Mouse (Mus musculus) CD8-positive naive resting alpha-beta T cell, adult 2 months (primary cell): ENCODE data around the gene Cdk6.
"Not testable (repeated sequence)": the region's sequence is repeated elsewhere in the genome, so short reads cannot be mapped to it uniquely, and the experiment has no call there.

Experiments used
- DNase-seq, 2 experiments: peaks; one replicate each; pipeline ENCODE4 v3.0.0; 2022; ENCODE audit warnings: low read depth in 2 of 2, low spot score in 2 of 2

The Cdk6 gene

GRCm38 (mm10) chr5:3341111-3341911 is at the start of gene Cdk6:
Gene Cdk6, plus strand, starts transcription at chr5:3341485.
- peak; percentile 39 to 51 for DNase-seq

- no peak for DNase-seq
These were observed 47.6 kb upstream of the Cdk6 start for GRCm38 (mm10) chr5:3293666-3294065.

DNA sequence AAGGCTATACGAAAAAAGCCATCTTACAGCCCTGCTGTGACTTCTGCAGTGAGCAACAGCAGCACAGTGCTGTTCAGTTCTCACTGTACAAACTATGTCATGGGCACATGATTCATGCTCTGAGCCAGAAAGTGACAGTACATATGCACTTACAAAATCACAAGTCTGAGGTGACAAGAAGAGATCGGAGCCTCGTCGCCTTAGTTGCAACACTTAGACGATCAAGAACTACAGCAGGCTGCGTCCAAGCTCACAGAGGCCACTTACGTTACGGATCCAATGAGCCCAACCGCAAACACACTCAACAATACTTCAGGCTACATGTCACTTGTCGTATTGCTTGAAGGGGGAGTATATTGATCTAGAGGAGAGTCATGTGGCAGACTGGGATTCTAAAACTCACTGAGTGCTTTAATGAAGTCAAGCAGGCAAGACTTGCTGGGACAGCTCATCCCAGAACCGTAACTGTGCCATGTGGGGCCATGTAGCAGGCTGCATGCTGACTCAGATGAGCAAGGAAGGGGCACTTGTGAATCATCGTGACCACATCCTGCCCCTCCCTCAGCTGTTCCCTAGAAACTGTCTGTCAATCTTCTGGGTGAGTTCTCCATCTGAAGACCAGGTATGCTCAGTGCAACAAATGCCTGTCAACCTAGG is 40.4 kb upstream of the Cdk6 start:
- peak in 1 of 2 experiments; percentile 15 for DNase-seq

GRCm38 (mm10) chr5:3301535-3301934 is 39.8 kb upstream of the Cdk6 start:
- DNase-seq: no peak

DNA sequence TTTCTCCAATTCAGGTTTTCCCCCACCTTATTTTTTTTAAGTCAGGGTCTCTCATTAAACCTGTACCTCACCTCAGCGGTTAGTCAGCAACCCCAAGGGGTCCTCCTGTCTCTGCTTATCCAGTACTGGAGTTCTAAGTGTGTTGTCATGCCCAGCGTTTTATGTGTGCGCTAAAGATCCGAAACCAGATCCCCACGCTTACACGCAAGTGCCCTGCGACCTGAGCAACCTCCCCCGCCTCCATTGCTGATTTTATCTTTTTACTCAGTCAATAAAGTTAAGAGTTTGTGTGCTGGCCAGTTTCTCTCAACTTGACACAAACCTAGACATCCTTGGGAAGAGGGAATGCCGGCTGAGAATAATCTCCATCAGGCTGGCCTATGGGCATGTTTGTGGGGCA is 37.4 kb upstream of the Cdk6 start:
- no peak for DNase-seq

GRCm38 (mm10) chr5:3306146-3306545 is 35.1 kb upstream of the Cdk6 start:
- no peak for DNase-seq

- no peak for DNase-seq
These were observed 32.2 kb upstream of the Cdk6 start for GRCm38 (mm10) chr5:3309122-3309521.

- no peak for DNase-seq
These were observed 31.7 kb upstream of the Cdk6 start for GRCm38 (mm10) chr5:3309587-3309986.

DNA sequence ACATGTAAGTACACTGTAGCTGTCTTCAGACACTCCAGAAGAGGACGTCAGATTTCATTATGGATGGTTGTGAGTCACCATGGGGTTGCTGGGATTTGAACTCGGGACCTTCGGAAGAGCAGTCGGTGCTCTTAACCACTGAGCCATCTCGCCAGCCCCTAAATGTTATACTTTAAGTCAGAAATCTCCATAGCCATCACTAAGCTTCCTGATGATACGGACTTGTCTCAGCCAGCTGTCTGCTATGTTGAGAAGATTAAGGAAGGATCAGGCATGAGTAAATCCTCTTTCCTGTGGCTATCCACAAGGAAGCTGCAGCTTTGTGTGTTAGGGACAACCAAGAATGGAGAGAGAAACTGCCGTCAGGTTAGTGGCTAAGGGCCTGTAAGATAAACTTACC is 30.1 kb upstream of the Cdk6 start:
- DNase-seq: not testable (repeated sequence)

- DNase-seq: not testable (repeated sequence)
These were observed 23.6 kb upstream of the Cdk6 start for GRCm38 (mm10) chr5:3317724-3318123.

DNA sequence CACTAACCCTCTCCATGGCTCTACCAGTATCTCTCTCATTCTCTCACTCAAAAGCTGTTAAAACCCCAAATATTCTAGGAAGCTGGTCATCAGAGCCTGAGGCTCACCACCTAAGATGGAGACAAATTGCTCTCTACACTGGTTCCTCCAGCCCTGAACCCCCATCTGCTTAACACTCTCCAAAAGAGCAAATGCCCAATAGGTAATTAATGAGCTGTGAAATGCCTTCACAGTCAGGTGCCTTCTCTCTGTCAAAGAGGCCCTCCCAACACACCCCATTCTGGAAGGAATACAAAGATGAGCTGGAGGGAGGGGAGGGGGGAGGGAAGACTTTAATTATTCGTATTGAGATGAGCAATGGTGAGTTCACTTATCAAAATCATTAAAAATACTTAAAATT is 21.1 kb upstream of the Cdk6 start:
- no peak for DNase-seq

- no peak for DNase-seq
These were observed 19.2 kb upstream of the Cdk6 start for GRCm38 (mm10) chr5:3322052-3322451.

DNA sequence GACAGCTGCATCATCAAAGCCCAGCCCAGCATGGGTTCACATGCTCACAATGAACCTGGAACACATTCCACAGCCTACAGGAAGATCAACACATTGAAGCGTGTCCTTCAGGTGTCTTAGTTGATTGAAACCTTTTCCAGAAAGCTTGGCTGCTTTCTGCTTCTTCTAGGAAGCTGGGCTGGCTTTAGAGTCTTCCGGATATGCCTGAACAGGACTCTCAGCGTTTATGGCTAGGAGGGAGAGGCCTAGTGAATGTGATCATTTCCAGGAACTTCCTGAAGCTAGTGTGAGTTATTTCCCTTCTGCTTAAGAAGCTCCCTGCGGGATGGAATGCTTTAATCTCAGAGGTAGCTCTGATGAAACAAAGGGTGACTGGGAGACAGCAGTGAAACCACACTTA is 17.2 kb upstream of the Cdk6 start:
- DNase-seq: no peak

DNA sequence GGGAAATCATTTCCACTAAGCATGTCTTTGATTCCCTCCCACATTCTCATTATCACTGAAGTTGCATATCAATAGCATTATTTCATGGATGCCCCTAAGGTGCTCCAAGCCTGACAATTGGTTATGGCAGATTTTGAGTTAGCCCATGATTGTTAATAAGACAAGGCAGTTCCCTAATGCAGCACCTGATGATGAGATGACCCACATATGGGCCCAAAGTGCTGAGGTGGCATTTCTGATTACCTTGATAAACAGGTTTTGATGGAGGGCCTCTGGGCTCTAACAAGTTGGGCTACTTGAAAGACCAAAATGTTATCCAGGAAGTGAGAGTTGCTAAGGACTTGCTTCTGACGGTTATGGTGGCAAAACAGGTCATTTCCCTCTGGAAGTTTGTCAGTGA is 11.9 kb upstream of the Cdk6 start:
- DNase-seq: no peak

DNA sequence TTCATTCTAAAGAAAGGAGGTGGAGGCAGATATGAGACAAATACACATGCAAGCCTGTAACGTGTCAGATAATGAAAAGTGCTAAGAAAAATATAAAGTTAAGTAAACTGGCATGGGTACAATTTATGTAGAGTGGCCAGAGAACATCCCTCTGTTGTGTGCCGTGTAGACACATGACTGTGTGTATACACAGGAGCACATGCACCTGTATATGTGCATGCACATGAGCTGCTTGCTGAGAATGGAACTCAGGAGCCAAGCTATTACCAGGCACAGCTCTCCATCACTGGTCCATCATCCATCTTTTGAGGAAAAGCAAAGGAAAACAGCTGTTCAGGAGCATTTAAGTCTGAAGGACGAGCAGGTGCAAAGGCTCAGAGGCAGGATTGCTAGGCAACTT is 10.4 kb upstream of the Cdk6 start:
- no peak for DNase-seq

DNA sequence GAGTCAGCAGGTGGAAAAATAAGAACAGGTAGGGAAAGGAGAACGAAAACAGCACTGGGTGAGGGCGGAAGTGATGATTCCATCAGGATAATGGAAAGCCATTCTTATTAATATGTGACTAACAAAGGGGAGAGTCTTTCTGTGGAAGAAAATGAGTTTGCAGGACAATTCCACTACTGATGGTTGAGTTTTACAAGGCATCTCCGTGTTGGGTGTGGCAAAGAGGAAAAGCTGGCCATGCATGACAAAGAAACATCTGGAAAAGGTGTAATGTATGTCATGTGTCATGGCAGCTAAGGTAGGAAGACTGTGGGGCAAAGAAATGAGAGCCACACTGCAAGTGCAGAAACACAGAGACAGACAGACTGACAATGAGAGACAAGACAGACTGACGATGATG is 8.3 kb upstream of the Cdk6 start:
- DNase-seq: not testable (repeated sequence)

GRCm38 (mm10) chr5:3340340-3341058 is 786 bp upstream of the Cdk6 start:
- DNase-seq: peak in 1 of 2 experiments; percentile 3

- DNase-seq: peak; percentile 17 to 45
These were observed 866 bp downstream of the Cdk6 start for GRCm38 (mm10) chr5:3341931-3342770.

DNA sequence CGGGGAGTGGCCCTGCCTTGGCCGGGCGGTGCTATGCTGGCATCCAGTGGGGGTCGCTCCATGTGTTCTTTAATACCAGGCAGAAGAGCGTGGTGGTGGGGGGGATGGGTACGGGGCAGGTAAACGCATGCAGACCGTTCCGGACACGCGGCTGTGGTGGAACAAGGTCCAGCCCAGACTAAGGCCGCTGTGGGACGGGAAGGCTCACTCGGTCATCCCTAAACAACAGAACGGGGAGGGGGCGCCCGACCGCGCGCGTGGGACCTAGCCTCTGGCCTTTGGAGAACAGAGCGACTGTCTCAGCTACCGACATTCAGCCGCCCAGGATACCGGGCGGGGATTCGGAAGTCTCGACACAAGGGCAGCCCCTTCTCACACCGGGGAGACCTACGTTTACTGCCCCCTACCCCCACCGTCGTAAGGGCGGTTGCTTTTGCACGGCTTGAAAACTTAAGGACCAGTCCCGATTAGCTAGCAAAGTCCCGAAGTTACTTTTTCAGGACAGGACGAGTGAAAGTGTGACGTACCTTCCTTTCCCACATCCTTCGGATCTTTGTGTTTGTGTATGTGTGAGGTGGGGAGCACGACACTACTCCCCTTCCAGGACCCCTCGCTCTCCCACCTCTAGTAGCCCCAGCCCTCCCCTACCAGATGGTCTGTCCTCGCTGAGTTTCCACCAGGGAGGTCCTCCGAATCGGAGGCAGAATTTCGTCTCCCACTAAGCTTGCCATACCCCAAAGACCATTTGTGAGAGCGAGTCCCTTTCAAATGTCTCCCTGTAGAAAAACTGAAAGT is 1.7 kb downstream of the Cdk6 start:
- DNase-seq: peak; percentile 12 to 30

DNA sequence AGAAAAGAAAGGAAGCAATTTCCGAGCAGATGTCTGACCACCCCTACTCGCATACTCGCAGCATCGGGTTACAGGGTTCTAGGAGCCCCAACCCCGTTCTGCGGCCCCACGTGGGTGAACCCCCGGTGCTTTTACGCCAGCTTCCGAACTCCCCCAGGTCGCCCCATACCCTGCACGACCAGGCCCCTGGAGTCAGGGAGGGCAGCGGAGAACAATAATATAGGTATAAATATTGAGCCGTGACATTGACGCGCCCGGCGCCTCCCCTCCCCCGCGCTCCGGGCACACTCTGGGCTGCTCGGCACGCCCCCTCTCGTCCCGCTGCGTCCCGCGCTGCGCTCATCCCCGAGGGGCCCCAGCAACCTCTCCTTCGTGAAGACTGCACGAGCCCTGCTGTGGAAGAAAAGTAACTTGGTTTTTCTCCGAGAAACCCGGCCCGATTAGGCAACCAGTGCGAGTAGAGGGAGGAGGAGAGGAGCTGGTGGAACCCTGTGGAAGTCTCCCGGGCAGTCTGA is 2.3 kb downstream of the Cdk6 start:
- DNase-seq: peak; percentile 26 to 31
